Comparison of ENCODE assay signal across 9 mouse cellular contexts in the genomic region with DNA sequence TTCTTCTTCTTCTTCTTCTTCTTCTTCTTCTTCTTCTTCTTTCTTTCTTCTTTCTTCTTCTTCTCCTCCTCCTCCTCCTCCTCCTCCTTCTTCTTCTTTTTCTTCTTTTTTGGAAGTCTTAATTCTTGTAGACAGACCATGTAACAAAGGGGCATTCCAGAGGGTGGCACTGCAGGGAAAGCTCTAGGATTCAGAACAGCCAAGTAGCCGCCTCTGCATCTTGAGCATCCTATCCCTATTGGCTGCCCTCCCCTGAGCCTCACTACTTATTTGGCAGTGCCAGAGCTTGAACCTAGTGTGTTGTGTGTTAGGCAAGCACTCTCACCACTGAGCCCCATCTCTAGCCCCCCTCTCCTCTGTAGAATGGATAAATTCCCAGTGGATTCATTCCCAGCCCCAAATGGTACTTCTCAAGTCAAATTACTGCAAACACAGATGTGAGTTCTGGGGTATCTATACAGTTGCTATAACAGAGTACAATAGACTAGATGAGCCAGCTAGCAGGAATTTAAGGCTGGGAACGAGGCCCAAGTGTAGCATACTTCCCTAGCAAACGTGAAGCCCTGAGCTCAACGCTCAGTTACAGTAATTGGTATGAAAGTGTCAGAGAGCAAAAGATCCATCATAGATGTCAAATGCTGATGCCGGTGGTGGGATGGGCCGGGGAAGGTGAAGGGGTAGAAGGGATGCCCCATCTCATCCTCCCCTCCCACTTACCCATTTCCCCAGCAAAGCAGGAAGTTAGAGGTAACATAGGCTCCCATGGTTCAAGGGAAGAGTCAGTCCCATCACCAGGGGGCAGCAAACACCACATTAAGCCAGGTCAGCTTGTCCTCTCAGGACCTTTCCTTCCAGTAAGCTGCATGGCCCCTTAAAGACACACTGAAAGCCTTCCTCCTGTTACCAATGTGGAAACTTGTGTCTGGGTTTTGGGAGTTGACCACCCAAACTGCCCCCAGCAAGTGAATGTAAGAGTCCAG. TPM values are rescaled to one million over a fixed set of nuclear protein-coding genes. Genes with fewer than 3 reads are reported as not detected.
DNase-seq lines count a peak whose midpoint lies in the region; ATAC-seq and TF ChIP-seq lines count a peak whose summit lies in the region.
"Had no signal": no experiment of that assay in that cellular context is flagged by ENCODE, and none has a peak within 500 bp of the region (broad histone marks: within the 10 kb centered on the region; RNA-seq: fewer than 3 reads in every experiment).

No protein-coding gene starts in this region.

- 46% methylated on average over 6 of the region's 6 CpGs for WGBS in kidney, embryonic 15.5 days
- WGBS in liver, adult 2 months = 40% methylated on average over 6 of the region's 6 CpGs

- no peaks in the 10 kb centered on the region for H3K9me3 ChIP-seq in kidney, embryonic 15.5 days (replicated peaks)
- H3K9me3 ChIP-seq: heart, embryonic 13.5 days had no signal

- DNase-seq in kidney, adult 18-20 months = peak; percentile 87
- peak; percentile 88 for DNase-seq in brain, adult 2 months (ENCODE audit: low read depth, low spot score)
- DNase-seq in forelimb bud, embryonic 11.5 days (ENCODE audit: low read depth, low spot score) = peak; percentile 82
- DNase-seq in kidney, adult 8-10 months = peak; percentile 78 to 89
- peak; percentile 66 for DNase-seq in liver, adult 2 months (ENCODE audit: extremely low read depth, low read depth, low spot score)
- peak; percentile 76 for DNase-seq in ovary, postnatal 14 days (ENCODE audit: low spot score)
- DNase-seq in thymus, postnatal 10 days (ENCODE audit: low spot score in 2 of 2) = peak; percentile 68 to 85

- no peaks in the 10 kb centered on the region for H3K36me3 ChIP-seq in kidney, embryonic 15.5 days
- no peaks in the 10 kb centered on the region for H3K36me3 ChIP-seq in liver, adult 2 months (ENCODE audit: control insufficient read depth, insufficient read depth, low read length)

- peak; percentile 76 for TF ChIP-seq CTCF in liver, adult 2 months (IDR thresholded peaks at IDR 0.05; ENCODE audit: low read depth, low read length)

- peaks cover 12% of the 10 kb centered on the region; the same call in 1 of the 2 replicates for H3K79me2 ChIP-seq in liver, adult 2 months (ENCODE audit: control insufficient read depth, insufficient read depth, low read length)

- TF ChIP-seq POLR2A in liver, adult 2 months (IDR thresholded peaks at IDR 0.05; ENCODE audit: extremely low read depth, insufficient read depth, low read length) = no peak

- no peak overlapping the region for H3K4me2 ChIP-seq in kidney, embryonic 15.5 days
- H3K4me2 ChIP-seq: heart, embryonic 13.5 days had no signal

- H3K27ac ChIP-seq in kidney, embryonic 15.5 days = no peak overlapping the region
- no peak overlapping the region for H3K27ac ChIP-seq in liver, adult 2 months (replicated peaks; ENCODE audit: insufficient read depth, low read depth, low read length)
- H3K27ac ChIP-seq: heart, embryonic 13.5 days had no signal

- peaks cover 16% of the 10 kb centered on the region for H3K4me1 ChIP-seq in kidney, embryonic 15.5 days
- H3K4me1 ChIP-seq in liver, adult 2 months (ENCODE audit: control insufficient read depth, insufficient read depth, low read length) = peaks cover 5% of the 10 kb centered on the region

- no peak overlapping the region for H3K4me3 ChIP-seq in kidney, embryonic 15.5 days (replicated peaks)
- no peak overlapping the region for H3K4me3 ChIP-seq in liver, adult 2 months (ENCODE audit: insufficient read depth, low read depth, low read length)
- H3K4me3 ChIP-seq: heart, embryonic 13.5 days had no signal

- H3K9ac ChIP-seq in kidney, embryonic 15.5 days = no peak overlapping the region
- H3K9ac ChIP-seq in liver, adult 2 months (ENCODE audit: low read depth, low read length) = no peak overlapping the region
- H3K9ac ChIP-seq: heart, embryonic 13.5 days had no signal

- H3K27me3 ChIP-seq in kidney, embryonic 15.5 days = no peaks in the 10 kb centered on the region
- H3K27me3 ChIP-seq in liver, adult 2 months (ENCODE audit: control insufficient read depth, insufficient read depth, low read length) = no peaks in the 10 kb centered on the region
- H3K27me3 ChIP-seq: heart, embryonic 13.5 days had no signal

- ATAC-seq in kidney, embryonic 15.5 days (replicated peaks; ENCODE audit: low FRiP score) = no peak

RNA-seq across cellular contexts. Expression of a gene that starts 3.2 kb away (rescaled TPM):
- polyA plus RNA-seq in kidney, embryonic 15.5 days (2015; fragmentation: Nextera tagmentation; extraction: Ambion mirVana) = 16.9 and 17.5 TPM in 2 replicates
- total RNA-seq in liver, adult 2 months (2014; rRNA removed) = 4.5 and 6.8 TPM in 2 replicates
- polyA plus RNA-seq in liver, adult 2 months (2012; rRNA removed) = 7.9 and 10.7 TPM in 2 replicates

RNA-seq across cellular contexts. Expression of a gene that starts 8.3 kb away (rescaled TPM):
- 5.4 and 6.8 TPM in 2 replicates for polyA plus RNA-seq in kidney, embryonic 15.5 days (2015; fragmentation: Nextera tagmentation; extraction: Ambion mirVana)
- not detected in 2 replicates for total RNA-seq in liver, adult 2 months (2014; rRNA removed)
- 0.21 and 0.37 TPM in 2 replicates for polyA plus RNA-seq in liver, adult 2 months (2012; rRNA removed)
